Mouse (Mus musculus) MEL (cell line): Measurements from ENCODE around the gene Pygo2. TPM values are rescaled to one million over a fixed set of nuclear protein-coding genes. Genes with fewer than 3 reads are reported as not detected.

Source experiments
- DNase-seq: peaks from one replicate; pipeline ENCODE4 v3.0.0; 2011; ENCODE audit warnings: low read depth, low spot score
- H3K27ac ChIP-seq: 2 replicates; pipeline ENCODE4 v1.5.1; 2012; ENCODE audit warnings: low read depth, mild to moderate bottlenecking, control low read depth, low read length, moderate library complexity; ENCODE audit not compliant: control insufficient read depth
- H3K27me3 ChIP-seq, 2 experiments: fragments of 150-350 bp in 1 of 2; sonication (generic) in 1 of 2; 2 replicates each; pipeline ENCODE4 v1.6.1; 2012; ENCODE audit warnings: low read length in 2 of 2, mild to moderate bottlenecking in 2 of 2, improper control_type of control experiment in 1 of 2, moderate library complexity in 1 of 2; ENCODE audit not compliant: insufficient read depth in 2 of 2, control insufficient read depth in 1 of 2
- H3K36me3 ChIP-seq, 2 experiments: 2 replicates each; pipeline ENCODE4 v1.6.1; 2012 to 2014; ENCODE audit warnings: low read length in 2 of 2, improper control_type of control experiment in 1 of 2, inconsistent platforms in 1 of 2, mild to moderate bottlenecking in 1 of 2; ENCODE audit not compliant: insufficient read depth in 2 of 2, control insufficient read depth in 1 of 2
- H3K4me1 ChIP-seq, 2 experiments: fragments of 150-350 bp in 1 of 2; sonication (generic) in 1 of 2; 2 replicates each; pipeline ENCODE4 v1.6.1; 2012; ENCODE audit warnings: low read length in 2 of 2, improper control_type of control experiment in 1 of 2, mild to moderate bottlenecking in 1 of 2; ENCODE audit not compliant: insufficient read depth in 2 of 2, control insufficient read depth in 1 of 2
- H3K4me3 ChIP-seq, 2 experiments: fragments of 150-350 bp in 1 of 2; sonication (generic) in 1 of 2; 2 replicates each; pipeline ENCODE4 v1.5.1; 2012; ENCODE audit warnings: low read depth in 2 of 2, low read length in 2 of 2, mild to moderate bottlenecking in 2 of 2, moderate library complexity in 2 of 2, control low read depth in 1 of 2, improper control_type of control experiment in 1 of 2; ENCODE audit not compliant: control insufficient read depth in 1 of 2, insufficient read depth in 1 of 2
- H3K79me2 ChIP-seq: 2 replicates; pipeline ENCODE4 v1.6.1; 2012; ENCODE audit warnings: mild to moderate bottlenecking, low read length, moderate library complexity; ENCODE audit not compliant: control insufficient read depth, poor library complexity, insufficient read depth
- H3K9ac ChIP-seq: 2 replicates; pipeline ENCODE4 v1.6.1; 2012; ENCODE audit warnings: low read depth, mild to moderate bottlenecking, control low read depth, low read length, moderate library complexity; ENCODE audit not compliant: control insufficient read depth, poor library complexity, severe bottlenecking
- H3K9me3 ChIP-seq: fragments of 150-350 bp; sonication (generic); replicated peaks from 2 replicates; pipeline ENCODE4 v1.6.1; 2012; ENCODE audit warnings: mild to moderate bottlenecking, low read length, improper control_type of control experiment, moderate library complexity; ENCODE audit not compliant: insufficient read depth
- BHLHE40 ChIP-seq: IDR thresholded peaks from 2 replicates; pipeline ENCODE4 v1.6.1; 2012; ENCODE audit warnings: low read depth, mild to moderate bottlenecking, inconsistent platforms, low read length, improper control_type of control experiment, borderline replicate concordance
- CHD1 ChIP-seq: IDR thresholded peaks from 2 replicates; pipeline ENCODE4 v1.6.1; 2012; ENCODE audit warnings: low read depth, mild to moderate bottlenecking, inconsistent platforms, low read length, improper control_type of control experiment
- CHD2 ChIP-seq: IDR thresholded peaks from 2 replicates; pipeline ENCODE4 v1.6.1; 2011; ENCODE audit warnings: low read length, improper control_type of control experiment
- CTCF ChIP-seq, 3 experiments: IDR thresholded peaks in 2 of 3; conservative IDR thresholded peaks in 1 of 3; 2 replicates each; pipeline ENCODE4 v1.5.1; 2011 to 2012; ENCODE audit warnings: low read length in 3 of 3, low read depth in 2 of 3, mild to moderate bottlenecking in 2 of 3, improper control_type of control experiment in 1 of 3, inconsistent platforms in 1 of 3, mixed read lengths in 1 of 3, moderate library complexity in 1 of 3; ENCODE audit not compliant: control insufficient read depth in 1 of 3, insufficient read depth in 1 of 3, poor library complexity in 1 of 3, severe bottlenecking in 1 of 3
- E2F4 ChIP-seq: IDR thresholded peaks from 2 replicates; pipeline ENCODE4 v1.6.1; 2011; ENCODE audit warnings: low read depth, low read length, improper control_type of control experiment, borderline replicate concordance
- ELF1 ChIP-seq: IDR thresholded peaks from 2 replicates; pipeline ENCODE4 v1.6.1; 2014; ENCODE audit warnings: low read depth, mild to moderate bottlenecking, inconsistent platforms, low read length, improper control_type of control experiment, moderate library complexity
- EP300 ChIP-seq, 2 experiments: IDR thresholded peaks; 2 replicates each; pipeline ENCODE4 v1.6.1; 2011; ENCODE audit warnings: improper control_type of control experiment in 2 of 2, low read length in 2 of 2, low read depth in 1 of 2, mild to moderate bottlenecking in 1 of 2
- ETS1 ChIP-seq: IDR thresholded peaks from 2 replicates; pipeline ENCODE4 v1.6.1; 2012; ENCODE audit warnings: low read depth, mild to moderate bottlenecking, inconsistent platforms, low read length, improper control_type of control experiment, moderate library complexity
- GABPA ChIP-seq: IDR thresholded peaks from 2 replicates; pipeline ENCODE4 v1.6.1; 2012; ENCODE audit warnings: low read depth, mild to moderate bottlenecking, inconsistent platforms, low read length, improper control_type of control experiment, moderate library complexity
- HCFC1 ChIP-seq: IDR thresholded peaks from 2 replicates; pipeline ENCODE4 v1.6.1; 2012; ENCODE audit warnings: low read depth, mild to moderate bottlenecking, inconsistent platforms, low read length, improper control_type of control experiment, moderate library complexity
- JUND ChIP-seq: IDR thresholded peaks from 2 replicates; pipeline ENCODE4 v1.6.1; 2011; ENCODE audit warnings: low read depth, mild to moderate bottlenecking, improper control_type of control experiment, low read length
- KAT2A ChIP-seq: conservative IDR thresholded peaks from 2 replicates; pipeline ENCODE4 v1.6.1; 2012; ENCODE audit warnings: low read depth, low read length, improper control_type of control experiment, inconsistent platforms
- MAFK ChIP-seq: IDR thresholded peaks from 2 replicates; pipeline ENCODE4 v1.6.1; 2011; ENCODE audit warnings: low read depth, mild to moderate bottlenecking, low read length, improper control_type of control experiment, borderline replicate concordance
- MAZ ChIP-seq: IDR thresholded peaks from 2 replicates; pipeline ENCODE4 v1.6.1; 2012; ENCODE audit warnings: low read depth, mild to moderate bottlenecking, inconsistent platforms, low read length, improper control_type of control experiment
- MXI1 ChIP-seq: IDR thresholded peaks from 2 replicates; pipeline ENCODE4 v1.6.1; 2011; ENCODE audit warnings: mild to moderate bottlenecking, low read depth, low read length, improper control_type of control experiment
- MYC ChIP-seq: IDR thresholded peaks from 2 replicates; pipeline ENCODE4 v1.6.1; 2011; ENCODE audit warnings: low read depth, mild to moderate bottlenecking, low read length, improper control_type of control experiment, moderate library complexity
- NELFE ChIP-seq: IDR thresholded peaks from 2 replicates; pipeline ENCODE4 v1.6.1; 2011; ENCODE audit warnings: low read depth, low read length, improper control_type of control experiment
- NRF1 ChIP-seq: IDR thresholded peaks from 2 replicates; pipeline ENCODE4 v1.6.1; 2014; ENCODE audit warnings: low read depth, mild to moderate bottlenecking, inconsistent platforms, low read length, improper control_type of control experiment, moderate library complexity; ENCODE audit not compliant: poor library complexity, insufficient read depth, severe bottlenecking
- POLR2A ChIP-seq, 2 experiments: IDR thresholded peaks; 2 replicates each; pipeline ENCODE4 v1.6.1; 2011 to 2012; ENCODE audit warnings: low read length in 2 of 2, mild to moderate bottlenecking in 2 of 2, control low read depth in 1 of 2, improper control_type of control experiment in 1 of 2, low read depth in 1 of 2, moderate library complexity in 1 of 2; ENCODE audit not compliant: control insufficient read depth in 1 of 2, insufficient read depth in 1 of 2, poor library complexity in 1 of 2
- POLR2AphosphoS5 ChIP-seq: IDR thresholded peaks from 2 replicates; pipeline ENCODE4 v1.6.1; 2012; ENCODE audit warnings: low read depth, borderline replicate concordance, mild to moderate bottlenecking, inconsistent platforms, low read length, moderate library complexity, mixed read lengths
- RAD21 ChIP-seq: IDR thresholded peaks from 2 replicates; pipeline ENCODE4 v1.6.1; 2011; ENCODE audit warnings: mild to moderate bottlenecking, low read depth, low read length, improper control_type of control experiment
- RCOR1 ChIP-seq: IDR thresholded peaks from 2 replicates; pipeline ENCODE4 v1.6.1; 2012; ENCODE audit warnings: low read depth, mild to moderate bottlenecking, inconsistent platforms, low read length, improper control_type of control experiment
- SIN3A ChIP-seq: IDR thresholded peaks from 2 replicates; pipeline ENCODE4 v1.6.1; 2012; ENCODE audit warnings: low read length, improper control_type of control experiment, inconsistent platforms
- TBP ChIP-seq: IDR thresholded peaks from 2 replicates; pipeline ENCODE4 v1.8.0; 2011; ENCODE audit warnings: low read depth, low read length, improper control_type of control experiment
- UBTF ChIP-seq: IDR thresholded peaks from 2 replicates; pipeline ENCODE4 v1.6.1; 2012; ENCODE audit warnings: low read depth, mild to moderate bottlenecking, inconsistent platforms, low read length, improper control_type of control experiment, moderate library complexity, borderline replicate concordance; ENCODE audit not compliant: insufficient read depth
- USF2 ChIP-seq, 2 experiments: IDR thresholded peaks; 2 replicates each; pipeline ENCODE4 v1.6.1; 2011 to 2012; ENCODE audit warnings: improper control_type of control experiment in 2 of 2, low read length in 2 of 2, borderline replicate concordance in 1 of 2, inconsistent platforms in 1 of 2, low read depth in 1 of 2, mild to moderate bottlenecking in 1 of 2; ENCODE audit not compliant: insufficient read depth in 1 of 2
- ZC3H11A ChIP-seq: IDR thresholded peaks from 2 replicates; pipeline ENCODE4 v1.6.1; 2012; ENCODE audit warnings: low read depth, mild to moderate bottlenecking, inconsistent platforms, low read length, improper control_type of control experiment
- ZMIZ1 ChIP-seq: IDR thresholded peaks from 2 replicates; pipeline ENCODE4 v1.6.1; 2012; ENCODE audit warnings: low read depth, mild to moderate bottlenecking, inconsistent platforms, low read length, improper control_type of control experiment, moderate library complexity
- ZNF384 ChIP-seq: IDR thresholded peaks from 2 replicates; pipeline ENCODE4 v1.6.1; 2012; ENCODE audit warnings: low read depth, mild to moderate bottlenecking, inconsistent platforms, low read length, improper control_type of control experiment
- polyA plus RNA-seq, 2 experiments: library from polyadenylated mRNA; stranded (reverse) in 1 of 2; unstranded in 1 of 2; fragments of >175 nt in 1 of 2; fragments of >200 nt in 1 of 2; gene quantifications; 2 replicates each; pipeline versions ENCODE4 v1.2.1 to v1.2.4; 2012; ENCODE audit warnings: low replicate concordance in 2 of 2, low read depth in 1 of 2; ENCODE audit not compliant: insufficient read length in 2 of 2, insufficient read depth in 1 of 2, missing spikeins in 1 of 2
- total RNA-seq: library from RNA; depleted of rRNA; stranded (reverse); fragments of 300-350 nt; gene quantifications from 2 replicates; pipeline ENCODE4 v1.2.3, GENCODE M21; 2012

The Pygo2 gene
- total and polyA plus RNA-seq, 3 experiments = 50.3 to 61.1 TPM; not detected in 1

DNA sequence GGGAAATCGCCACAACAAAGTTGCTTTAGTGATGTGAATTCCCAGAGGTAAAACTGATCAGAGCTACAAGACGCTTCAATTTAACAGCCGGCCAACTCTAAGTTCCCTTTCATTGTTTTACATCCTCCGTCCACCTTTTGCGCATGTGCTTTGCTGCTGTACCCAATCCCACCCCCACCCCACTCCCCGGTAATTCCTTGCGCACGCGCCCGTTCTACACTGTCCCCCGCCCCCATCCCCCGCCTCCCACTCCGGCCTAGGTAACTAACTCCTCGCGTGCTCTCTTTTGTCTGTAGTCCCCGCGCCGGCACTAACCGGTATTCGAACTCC is 12.2 kb upstream of the Pygo2 start:
- Histone ChIP-seq H3K4me1 (peaks cover 18 to 38% of the 10 kb centered on the region in 2 experiments), H3K9me3 (no peaks in the 10 kb centered on the region), H3K27ac (peak overlapping the region; percentile 87), H3K36me3 (peaks cover 7 to 40% of the 10 kb centered on the region in 2 experiments), H3K27me3 (no peaks in the 10 kb centered on the region), H3K4me3 (peak overlapping the region; percentile 75 to 92), H3K79me2 (peaks cover 48% of the 10 kb centered on the region), H3K9ac (peak overlapping the region; percentile 81)
- DNase-seq = peak; percentile 96
- no peak for TF ChIP-seq EP300 (IDR thresholded peaks at IDR 0.05; ENCODE audit: low read depth in 1 of 2, low read length in 2 of 2)
- no peak for TF ChIP-seq GABPA
- TF ChIP-seq ZNF384 = no peak
- peak; percentile 85 for TF ChIP-seq NRF1
- no peak for TF ChIP-seq ZC3H11A
- no peak; the same call in 1 of the 2 replicates for TF ChIP-seq ETS1
- TF ChIP-seq E2F4 = no peak
- no peak for TF ChIP-seq RCOR1
- no peak for TF ChIP-seq SIN3A
- peak in 1 of 2 experiments; percentile 78; a peak in 2 of 4 replicates for TF ChIP-seq POLR2A (IDR thresholded peaks at IDR 0.05; ENCODE audit: control insufficient read depth in 1 of 2, insufficient read depth in 1 of 2, low read depth in 1 of 2, low read length in 2 of 2, poor library complexity in 1 of 2)
- no peak for TF ChIP-seq USF2 (IDR thresholded peaks at IDR 0.05; ENCODE audit: borderline replicate concordance in 1 of 2, insufficient read depth in 1 of 2, low read depth in 1 of 2, low read length in 2 of 2)
- no peak for TF ChIP-seq POLR2AphosphoS5
- no peak for TF ChIP-seq TBP
- TF ChIP-seq RAD21 = no peak
- no peak for TF ChIP-seq CHD1

DNA sequence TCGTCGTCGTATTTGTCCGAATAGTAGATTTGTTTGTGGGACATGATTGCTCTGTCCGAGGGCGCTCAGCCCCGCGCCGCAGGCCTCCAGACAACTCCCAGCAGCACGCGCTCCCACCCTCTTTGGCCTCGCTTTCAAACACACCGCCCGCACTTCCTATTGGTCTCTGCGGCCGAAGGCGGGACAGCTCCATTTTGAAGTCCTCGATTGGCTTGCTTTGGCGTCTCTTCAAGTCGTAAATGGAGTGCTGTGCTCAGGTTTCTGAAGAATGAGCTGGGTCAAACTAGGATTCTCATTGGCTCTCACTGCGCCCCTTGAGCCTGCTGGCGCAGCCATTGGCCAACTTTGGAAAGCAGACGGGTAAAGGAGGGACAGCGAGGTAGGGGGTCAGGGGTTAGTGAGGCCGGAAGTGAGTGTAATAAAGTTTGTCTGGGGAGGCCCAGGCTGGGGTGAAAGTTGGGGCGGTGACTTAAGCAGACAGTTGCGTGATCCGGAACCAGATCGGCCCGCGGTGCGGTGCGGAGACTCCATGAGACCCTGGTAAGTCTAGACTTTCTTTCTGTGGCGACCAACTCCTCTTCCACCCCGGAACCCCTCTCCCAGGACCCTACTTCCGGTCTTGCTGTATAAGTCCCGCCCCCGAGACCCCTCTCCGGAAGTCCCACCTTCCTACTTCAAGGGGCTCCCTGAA is 11.7 kb upstream of the Pygo2 start, which contains the start of the genes Cks1b and Shc1:
TSS of gene Cks1b (minus strand) at position 214 of the 691 bp plus-strand sequence.
TSS of gene Shc1 (plus strand) at position 274 of the 691 bp plus-strand sequence.
- Histone ChIP-seq H3K27me3 (no peaks in the 10 kb centered on the region), H3K9ac (peak within 1 kb of the TSS; percentile 81), H3K9me3 (no peaks in the 10 kb centered on the region), H3K79me2 (peaks cover 48% of the 10 kb centered on the region), H3K27ac (peak within 1 kb of the TSS; percentile 87), H3K4me3 (peak within 1 kb of the TSS; percentile 75 to 92), H3K4me1 (peaks cover 19 to 41% of the 10 kb centered on the region in 2 experiments), H3K36me3 (peaks cover 7 to 41% of the 10 kb centered on the region in 2 experiments)
- DNase-seq = peak; percentile 100
- no peak for TF ChIP-seq USF2 (IDR thresholded peaks at IDR 0.05; ENCODE audit: borderline replicate concordance in 1 of 2, insufficient read depth in 1 of 2, low read depth in 1 of 2, low read length in 2 of 2)
- TF ChIP-seq MAFK = no peak
- peak; percentile 96 for TF ChIP-seq MYC
- no peak for TF ChIP-seq CHD1
- peak; percentile 81 for TF ChIP-seq E2F4
- TF ChIP-seq JUND = no peak
- TF ChIP-seq CHD2 = peak; percentile 49; the same call in 1 of the 2 replicates
- TF ChIP-seq BHLHE40 = no peak
- no peak for TF ChIP-seq UBTF
- TF ChIP-seq SIN3A = peak; percentile 97
- TF ChIP-seq HCFC1 = peak; percentile 84
- 0 out of 6 replicates have a peak, but pooled peaks of 1 of the 3 experiments have one; percentile 7 for TF ChIP-seq CTCF (IDR thresholded peaks at IDR 0.05 in 2 of 3, conservative IDR thresholded peaks at IDR 0.05 in 1 of 3; ENCODE audit: control insufficient read depth in 1 of 3, insufficient read depth in 1 of 3, low read depth in 2 of 3, low read length in 3 of 3, poor library complexity in 1 of 3, severe bottlenecking in 1 of 3)
- TF ChIP-seq POLR2A (IDR thresholded peaks at IDR 0.05; ENCODE audit: control insufficient read depth in 1 of 2, insufficient read depth in 1 of 2, low read depth in 1 of 2, low read length in 2 of 2, poor library complexity in 1 of 2) = peak; percentile 11 to 93; a peak in 3 of 4 replicates
- peak; percentile 87 for TF ChIP-seq ELF1
- TF ChIP-seq MXI1 = peak; percentile 98
- TF ChIP-seq KAT2A = peak; percentile 74
- peak; percentile 90 for TF ChIP-seq MAZ
- TF ChIP-seq ZMIZ1 = peak; percentile 86
- peak; percentile 73; the same call in 1 of the 2 replicates for TF ChIP-seq TBP
- TF ChIP-seq NELFE = peak; percentile 92
